Mouse (Mus musculus) right cerebral cortex, adult 2 months (tissue): Measurements from ENCODE around the gene Sec31b.

Source experiments
- DNase-seq, 2 experiments: peaks; one replicate each; pipeline ENCODE4 v3.0.0; 2021 to 2022; ENCODE audit warnings: low spot score in 2 of 2

Sec31b gene

DNA sequence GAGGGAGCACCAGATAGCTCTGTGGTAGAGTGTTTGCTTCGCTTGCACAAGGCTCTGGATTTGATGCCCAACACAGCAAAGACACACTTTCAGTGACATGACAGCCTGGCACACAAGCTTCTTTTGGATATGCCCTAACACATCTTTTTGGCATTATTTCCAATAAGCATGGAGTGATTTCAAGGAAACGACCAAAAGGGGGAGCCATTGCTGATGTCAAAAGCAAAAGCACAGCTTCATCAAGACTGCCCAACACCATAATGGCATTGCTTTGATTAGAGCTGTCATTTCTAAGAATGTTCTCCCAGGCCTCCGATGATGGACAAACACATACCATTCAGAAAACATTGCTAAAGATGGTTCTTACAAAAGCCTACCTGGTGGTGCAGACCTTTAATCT is 69.1 kb downstream of the Sec31b start:
- DNase-seq = no peak

DNA sequence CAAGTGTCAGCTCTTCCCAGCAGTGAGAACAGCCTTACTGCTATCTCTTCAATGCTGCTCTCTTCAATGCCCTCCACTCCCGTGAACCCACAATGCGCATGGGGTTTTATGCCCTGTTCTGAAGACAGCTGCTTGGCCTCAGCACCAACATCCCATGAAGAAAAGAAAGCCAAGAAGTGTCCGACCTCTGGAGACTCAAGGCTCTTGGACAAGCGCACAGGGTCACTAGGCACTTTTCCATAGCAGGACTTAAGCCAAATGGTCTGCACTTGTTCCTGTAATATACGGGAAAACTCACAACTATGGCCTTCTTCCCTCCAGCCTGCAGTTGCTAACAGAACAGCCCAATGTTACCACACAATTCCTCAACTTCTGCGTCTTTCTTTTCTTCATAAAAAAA is 70.4 kb downstream of the Sec31b start:
- DNase-seq = no peak

DNA sequence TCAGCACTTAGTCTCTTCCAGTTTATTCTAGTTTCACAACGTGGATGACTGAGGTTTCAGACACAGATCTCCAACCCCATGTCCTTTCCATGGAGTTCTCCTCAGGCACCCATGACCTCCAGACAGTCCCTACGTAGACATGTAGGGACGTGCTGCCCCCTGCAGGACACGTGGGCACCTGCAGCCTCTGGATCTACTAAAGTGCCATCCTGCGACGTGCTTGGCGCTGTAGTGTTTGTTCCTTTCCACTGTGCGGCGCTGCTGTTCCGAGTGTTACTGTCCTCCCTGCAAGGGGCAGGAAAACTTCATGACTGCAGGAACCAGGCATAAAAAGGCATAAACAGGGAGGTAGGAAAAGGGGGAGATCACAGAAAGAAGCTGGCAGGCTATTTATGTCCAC is 71.5 kb downstream of the Sec31b start:
- DNase-seq = peak; percentile 66 to 68
